Mouse (Mus musculus) hindbrain, postnatal 0 days (tissue): ENCODE measurements at regions not wholly inside any gene's neighbourhood (a gene's known extent, or its start where the extent isn't known, plus 50 kb on each side); places are given as distances from the start of the nearest gene placed in this dataset.

Experiments
- ATAC-seq: fragments of 200-750 bp; cut with Nextera tagmentation; 2 replicates; pipeline ENCODE4 v1.8.0; 2017; ENCODE audit warnings: mild to moderate bottlenecking, moderate TSS enrichment, moderate library complexity
- DNase-seq: peaks from one replicate; pipeline ENCODE4 v3.0.0-alpha.2; 2015; ENCODE audit warnings: low spot score
- H3K27ac ChIP-seq: fragments of 300-500 bp; sonication (generic); 2 replicates; pipeline ENCODE4 v1.5.1; 2014; ENCODE audit warnings: mild to moderate bottlenecking
- H3K27me3 ChIP-seq: fragments of 300-500 bp; sonication (generic); 2 replicates; pipeline ENCODE4 v1.6.1; 2014; ENCODE audit warnings: low read length, mixed read lengths; ENCODE audit not compliant: insufficient read depth
- H3K36me3 ChIP-seq: fragments of 300-500 bp; sonication (generic); 2 replicates; pipeline ENCODE4 v1.6.1; 2014; ENCODE audit warnings: low read length, mixed read lengths; ENCODE audit not compliant: insufficient read depth
- H3K4me1 ChIP-seq: fragments of 300-500 bp; sonication (generic); 2 replicates; pipeline ENCODE4 v1.6.1; 2014; ENCODE audit warnings: antibody characterized with exemption, low read length, mixed read lengths; ENCODE audit not compliant: insufficient read depth
- H3K4me2 ChIP-seq: fragments of 300-500 bp; sonication (generic); 2 replicates; pipeline ENCODE4 v1.6.1; 2014; ENCODE audit warnings: low read depth, mild to moderate bottlenecking, low read length, moderate library complexity, mixed read lengths
- H3K4me3 ChIP-seq: fragments of 300-500 bp; sonication (generic); 2 replicates; pipeline ENCODE4 v1.5.1; 2014; ENCODE audit warnings: low read length
- H3K9ac ChIP-seq: fragments of 300-500 bp; sonication (generic); replicated peaks from 2 replicates; pipeline ENCODE4 v1.6.1; 2014; ENCODE audit warnings: mild to moderate bottlenecking, low read length, moderate library complexity, mixed read lengths
- H3K9me3 ChIP-seq: fragments of 300-500 bp; sonication (generic); 2 replicates; pipeline ENCODE4 v1.6.1; 2016; ENCODE audit warnings: low read length, mixed read lengths
- CTCF ChIP-seq: IDR thresholded peaks from 2 replicates; pipeline ENCODE4 v1.5.1; 2016; ENCODE audit warnings: antibody characterized with exemption, control low read depth, low read depth
- WGBS: fragments of 180-500 bp; shearing (Covaris S2); extraction: QIAGEN DNeasy Blood & Tissue Kit; methylation state at CpG from one replicate; pipeline ENCODE4 v1.1.7; 2014; 5-methylcytosine and 5-hydroxymethylcytosine counted together

DNA sequence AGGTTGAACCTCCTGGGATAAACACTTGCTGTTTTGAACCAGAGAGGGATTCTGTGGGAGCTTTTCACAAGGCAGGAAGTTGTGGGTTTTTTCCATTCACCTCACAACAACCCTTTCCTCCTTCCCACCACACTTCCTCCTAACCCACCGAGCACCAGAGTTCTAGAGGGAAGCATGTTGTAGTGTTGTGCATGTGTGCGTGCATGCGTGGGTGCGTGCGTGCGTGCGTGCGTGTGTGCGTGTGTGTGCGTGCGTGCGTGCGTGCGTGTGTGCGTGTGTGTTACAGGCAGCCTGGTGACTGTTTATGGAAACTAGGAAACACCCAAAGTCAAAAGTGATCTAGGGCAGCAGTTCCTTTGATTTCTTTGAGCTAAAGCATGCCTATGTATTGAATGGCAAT, 186.5 kb upstream of the Klf7 start:
- H3K27ac ChIP-seq: no peak overlapping the region
- peaks cover 9% of the 10 kb centered on the region; the same call in 1 of the 2 replicates for H3K4me1 ChIP-seq
- no peaks in the 10 kb centered on the region for H3K9me3 ChIP-seq
- no peaks in the 10 kb centered on the region for H3K36me3 ChIP-seq
- no peaks in the 10 kb centered on the region for H3K27me3 ChIP-seq
- ATAC-seq (no peak), DNase-seq (no peak)
- WGBS: 95% methylated on average over 15 of the region's 15 CpGs
- no peak overlapping the region for H3K4me2 ChIP-seq
- no peak overlapping the region for H3K4me3 ChIP-seq
- H3K9ac ChIP-seq: no peak overlapping the region
- no peak for TF ChIP-seq CTCF

DNA sequence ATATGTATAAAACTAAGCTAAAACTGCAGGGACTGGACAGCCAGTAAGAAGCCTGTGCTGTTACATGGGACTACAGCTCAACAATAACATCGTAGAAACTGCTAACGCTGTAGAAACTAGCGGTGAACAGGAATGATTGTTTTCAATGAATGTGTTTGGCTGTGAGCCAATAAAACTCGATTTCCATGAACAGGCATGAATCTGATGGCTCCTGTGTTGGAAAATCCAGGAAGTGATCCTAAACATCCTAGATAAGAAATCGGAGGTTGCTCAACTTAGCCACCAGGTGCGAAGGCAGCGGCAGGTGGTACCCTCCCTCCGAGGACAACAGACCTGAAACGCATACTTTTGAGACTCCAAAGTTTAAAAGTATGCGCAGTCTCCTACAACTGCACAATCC, 186.0 kb upstream of the Klf7 start:
- Histone ChIP-seq H3K9ac (no peak overlapping the region), H3K9me3 (no peaks in the 10 kb centered on the region), H3K4me3 (no peak overlapping the region), H3K36me3 (no peaks in the 10 kb centered on the region), H3K4me1 (peaks cover 9% of the 10 kb centered on the region; the same call in 1 of the 2 replicates), H3K27ac (no peak overlapping the region), H3K4me2 (no peak overlapping the region), H3K27me3 (no peaks in the 10 kb centered on the region)
- DNase-seq (peak; percentile 51), ATAC-seq (no peak)
- no peak for TF ChIP-seq CTCF
- WGBS: 58% methylated on average over 10 of the region's 10 CpGs

DNA sequence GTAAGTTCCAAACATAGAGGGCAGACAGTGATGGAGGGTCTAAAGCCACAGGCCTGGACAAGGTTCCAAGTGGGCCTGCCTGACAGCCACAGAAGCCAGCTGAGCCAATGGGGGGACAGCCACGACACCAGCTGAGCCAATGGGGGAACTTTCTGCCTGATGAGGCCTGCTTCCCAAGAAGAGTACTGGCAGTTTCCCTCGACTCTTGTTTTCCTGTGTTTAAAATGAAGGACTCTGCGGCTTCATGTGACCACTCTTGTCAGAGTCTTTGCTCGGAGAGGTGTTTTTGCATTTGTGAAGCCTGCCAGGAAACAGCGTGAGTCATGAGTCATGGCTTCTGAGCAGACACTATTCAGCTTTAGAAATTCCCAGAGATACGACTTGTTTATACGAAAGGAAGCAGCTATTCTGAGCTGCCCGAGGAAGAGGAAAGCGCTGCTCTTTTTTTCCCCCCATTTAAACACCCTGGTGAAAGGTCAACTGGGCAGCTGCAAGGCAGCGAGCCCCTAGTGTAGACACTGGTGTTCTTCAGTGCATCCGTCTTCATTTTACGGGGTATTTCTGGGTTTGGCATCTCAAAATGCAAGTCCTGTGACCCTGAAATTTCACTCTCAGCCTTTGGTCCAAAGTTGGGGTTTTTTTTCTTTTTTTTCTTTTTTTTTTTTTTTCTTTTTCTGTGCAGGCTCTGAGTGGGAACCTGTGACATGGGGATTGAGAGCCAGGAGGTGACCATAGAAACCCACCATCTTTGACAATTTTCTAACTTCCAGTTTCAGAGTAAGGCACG, 183.5 kb upstream of the Klf7 start:
- Histone ChIP-seq H3K27ac (peak overlapping the region; percentile 76), H3K27me3 (no peaks in the 10 kb centered on the region), H3K4me1 (peaks cover 9% of the 10 kb centered on the region; the same call in 1 of the 2 replicates), H3K9ac (no peak overlapping the region), H3K9me3 (no peaks in the 10 kb centered on the region), H3K4me3 (no peak overlapping the region), H3K36me3 (no peaks in the 10 kb centered on the region), H3K4me2 (peak overlapping the region; percentile 24; the same call in 1 of the 2 replicates)
- DNase-seq (peak; percentile 85), ATAC-seq (peak; percentile 92)
- WGBS: 21% methylated on average over 13 of the region's 13 CpGs
- TF ChIP-seq CTCF: no peak; the same call in 1 of the 2 replicates

DNA sequence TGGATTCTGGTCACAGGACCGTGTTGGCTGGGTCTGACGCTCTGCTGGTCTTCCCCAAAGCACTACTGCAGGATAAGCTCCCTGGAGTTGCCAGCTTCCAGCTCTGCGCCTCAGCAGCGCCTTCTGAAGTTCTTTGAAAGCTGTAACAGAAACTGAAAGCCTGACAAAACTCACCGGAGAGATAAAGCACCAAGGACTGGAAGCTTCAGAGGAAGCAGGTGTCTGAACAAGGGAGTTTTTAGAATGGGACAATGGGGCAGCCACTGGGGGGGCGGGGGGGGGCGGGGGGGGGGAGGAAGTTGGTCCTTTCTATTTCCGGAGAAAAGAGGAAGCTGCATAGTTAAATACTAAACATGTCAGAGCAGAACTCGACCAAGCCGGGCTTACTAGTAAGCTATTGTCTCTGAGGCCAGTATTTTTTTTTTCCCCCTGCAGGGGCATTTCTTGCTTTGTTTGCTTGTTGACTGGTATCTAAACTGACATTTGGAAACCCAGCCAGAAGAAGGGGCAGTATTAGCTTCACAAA, 180.8 kb upstream of the Klf7 start:
- H3K9me3 ChIP-seq: no peaks in the 10 kb centered on the region
- H3K4me2 ChIP-seq: peak overlapping the region; percentile 46
- peak overlapping the region; percentile 23 for H3K4me3 ChIP-seq
- peak; percentile 24 for TF ChIP-seq CTCF
- DNase-seq (peak; percentile 76), ATAC-seq (peak; percentile 50; the same call in 1 of the 2 replicates)
- peak overlapping the region; percentile 49 for H3K27ac ChIP-seq
- no peak overlapping the region for H3K9ac ChIP-seq
- H3K36me3 ChIP-seq: no peaks in the 10 kb centered on the region
- 2% methylated on average over 8 of the region's 10 CpGs for WGBS
- no peaks in the 10 kb centered on the region for H3K27me3 ChIP-seq
- peaks cover 9% of the 10 kb centered on the region; the same call in 1 of the 2 replicates for H3K4me1 ChIP-seq

DNA sequence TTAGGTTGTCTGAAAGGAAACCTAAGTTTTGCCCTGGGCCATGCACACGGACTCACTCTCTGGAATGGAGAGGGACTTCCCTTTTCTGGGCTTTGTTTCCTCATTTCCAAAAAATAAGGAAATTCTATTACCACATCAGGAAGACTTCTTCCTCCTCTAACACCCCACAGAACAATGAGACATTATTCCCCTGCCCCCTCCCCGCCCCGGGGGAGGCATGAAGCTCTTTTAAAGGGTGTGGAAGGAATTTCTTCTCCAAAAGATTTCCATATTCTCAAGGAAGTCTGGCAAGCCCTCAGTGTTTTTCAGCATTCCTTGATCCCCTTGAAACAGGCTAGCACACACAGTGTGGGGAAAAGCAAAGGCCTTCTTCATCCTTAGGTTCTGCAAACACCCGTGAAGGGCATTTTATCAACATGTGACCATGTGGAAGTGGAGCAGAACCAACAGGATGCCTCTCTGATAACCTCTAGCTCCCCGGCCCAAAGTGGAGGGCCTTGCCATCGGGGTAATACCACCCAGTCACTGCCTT, 179.5 kb upstream of the Klf7 start:
- ATAC-seq (no peak), DNase-seq (no peak)
- Histone ChIP-seq H3K27ac (no peak overlapping the region), H3K4me2 (no peak overlapping the region), H3K27me3 (no peaks in the 10 kb centered on the region), H3K4me1 (peaks cover 9% of the 10 kb centered on the region; the same call in 1 of the 2 replicates), H3K4me3 (no peak overlapping the region), H3K36me3 (no peaks in the 10 kb centered on the region), H3K9me3 (no peaks in the 10 kb centered on the region), H3K9ac (no peak overlapping the region)
- 75% methylated on average over 6 of the region's 6 CpGs for WGBS
- TF ChIP-seq CTCF: no peak

DNA sequence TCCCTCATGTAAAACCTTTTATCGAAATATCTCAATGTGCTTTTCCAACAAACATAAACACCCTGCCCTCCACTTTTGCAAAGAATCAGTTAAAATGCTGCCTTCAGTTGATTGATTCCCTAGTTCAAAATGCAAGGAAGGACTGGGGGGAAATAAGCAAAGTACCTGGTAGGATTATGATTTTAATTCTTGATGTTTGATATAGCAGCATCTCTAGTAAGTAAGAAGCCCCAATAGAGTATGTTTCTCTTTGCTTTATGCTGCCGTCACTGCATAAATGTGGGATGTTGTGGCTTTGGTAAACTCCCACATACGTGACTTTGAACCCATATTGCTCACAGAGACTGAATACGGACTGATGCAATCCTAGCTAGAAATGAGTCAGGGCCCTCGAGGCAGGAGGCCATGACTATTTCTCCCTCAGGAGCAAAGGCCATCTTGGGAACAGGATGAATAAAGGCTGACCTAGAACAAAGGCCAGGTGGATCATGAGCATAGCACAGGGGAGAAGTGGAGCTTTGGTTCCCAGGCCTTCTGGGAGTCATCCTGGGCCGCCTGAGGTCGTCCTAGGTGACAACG, 179.0 kb upstream of the Klf7 start:
- DNase-seq (no peak), ATAC-seq (no peak)
- 88% methylated on average over 8 of the region's 8 CpGs for WGBS
- no peaks in the 10 kb centered on the region for H3K27me3 ChIP-seq
- H3K4me2 ChIP-seq: no peak overlapping the region
- H3K36me3 ChIP-seq: no peaks in the 10 kb centered on the region
- no peak overlapping the region for H3K9ac ChIP-seq
- no peak overlapping the region for H3K4me3 ChIP-seq
- TF ChIP-seq CTCF: no peak
- H3K27ac ChIP-seq: no peak overlapping the region
- no peaks in the 10 kb centered on the region for H3K9me3 ChIP-seq
- peaks cover 9% of the 10 kb centered on the region; the same call in 1 of the 2 replicates for H3K4me1 ChIP-seq

DNA sequence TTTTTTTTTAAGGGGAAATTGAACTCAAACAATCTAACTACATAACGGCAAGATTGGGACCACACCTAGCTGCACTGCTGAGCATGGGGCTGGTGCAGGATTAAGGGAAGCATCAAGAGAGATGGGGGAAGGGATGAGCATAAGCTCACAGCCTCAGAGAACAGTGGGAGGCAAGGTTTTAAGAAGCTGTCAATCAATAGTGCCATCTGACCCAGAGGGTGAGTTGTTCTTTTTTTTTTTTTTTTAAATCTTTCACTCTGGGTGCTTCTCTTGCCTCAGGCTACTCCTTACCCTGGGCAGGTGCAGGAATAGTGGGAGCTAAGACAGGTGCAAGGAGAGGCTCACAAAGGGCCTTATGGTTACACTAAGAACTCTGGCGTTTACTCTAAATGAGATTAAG, 176.9 kb upstream of the Klf7 start:
- no peak overlapping the region for H3K4me2 ChIP-seq
- H3K9me3 ChIP-seq: no peaks in the 10 kb centered on the region
- H3K27ac ChIP-seq: no peak overlapping the region
- H3K36me3 ChIP-seq: no peaks in the 10 kb centered on the region
- TF ChIP-seq CTCF: no peak
- H3K4me1 ChIP-seq: peaks cover 5% of the 10 kb centered on the region
- no peaks in the 10 kb centered on the region for H3K27me3 ChIP-seq
- ATAC-seq (no peak), DNase-seq (no peak)
- no peak overlapping the region for H3K4me3 ChIP-seq
- WGBS: 41% methylated on average over 2 of the region's 2 CpGs
- H3K9ac ChIP-seq: no peak overlapping the region
